ENCODE assay signal across 18 mouse cellular contexts in genomic region chr3:34121311-34121710, GRCm38 (mm10). TPM values are rescaled to one million over a fixed set of nuclear protein-coding genes. Genes with fewer than 3 reads are reported as not detected.
DNase-seq lines count a peak whose midpoint lies in the region; ATAC-seq and TF ChIP-seq lines count a peak whose summit lies in the region.
"Had no signal": no experiment of that assay in that cellular context is flagged by ENCODE, and none has a peak within 500 bp of the region (broad histone marks: within the 10 kb centered on the region; RNA-seq: fewer than 3 reads in every experiment).

No protein-coding gene starts in this region.

- no peaks in the 10 kb centered on the region for H3K9me3 ChIP-seq in intestine, embryonic 16.5 days (ENCODE audit: control insufficient read depth, low read length)
- H3K9me3 ChIP-seq: embryonic facial prominence, embryonic 10.5 days; embryonic facial prominence, embryonic 12.5 days; forebrain, embryonic 13.5 days; forebrain, embryonic 15.5 days had no signal

- peak; percentile 21; the same call in 1 of the 2 replicates for ATAC-seq in intestine, embryonic 16.5 days
- ATAC-seq: forebrain, embryonic 13.5 days; forebrain, embryonic 15.5 days had no signal

- H3K4me1 ChIP-seq in intestine, embryonic 16.5 days (ENCODE audit: control insufficient read depth, insufficient read depth, low read length), result no peaks in the 10 kb centered on the region
- H3K4me1 ChIP-seq in small intestine, adult 2 months (ENCODE audit: control insufficient read depth, insufficient read depth, insufficient read length, low read length), result peaks cover 1% of the 10 kb centered on the region; the same call in 1 of the 2 replicates
- H3K4me1 ChIP-seq: embryonic facial prominence, embryonic 10.5 days; embryonic facial prominence, embryonic 12.5 days; forebrain, embryonic 13.5 days; forebrain, embryonic 15.5 days had no signal

- no peak overlapping the region for H3K27ac ChIP-seq in intestine, embryonic 16.5 days (ENCODE audit: low read length)
- peak overlapping the region; percentile 77; the same call in 1 of the 2 replicates for H3K27ac ChIP-seq in small intestine, adult 2 months (ENCODE audit: insufficient read depth, low read depth, low read length)
- H3K27ac ChIP-seq: embryonic facial prominence, embryonic 10.5 days; embryonic facial prominence, embryonic 12.5 days; forebrain, embryonic 13.5 days; forebrain, embryonic 15.5 days had no signal

- no peak overlapping the region for H3K4me2 ChIP-seq in intestine, embryonic 16.5 days (ENCODE audit: low read depth, low read length)
- H3K4me2 ChIP-seq: embryonic facial prominence, embryonic 12.5 days; forebrain, embryonic 13.5 days; forebrain, embryonic 15.5 days had no signal

- WGBS in intestine, embryonic 16.5 days, result 69% methylated on average over 5 of the region's 5 CpGs
- 28% methylated on average over 5 of the region's 5 CpGs for WGBS in small intestine, adult 2 months

- H3K9ac ChIP-seq in intestine, embryonic 16.5 days (ENCODE audit: low read depth, low read length), result no peak overlapping the region
- H3K9ac ChIP-seq: embryonic facial prominence, embryonic 12.5 days; forebrain, embryonic 13.5 days; forebrain, embryonic 15.5 days had no signal

- DNase-seq in kidney, adult 9 months, result peak; percentile 56
- no peak for DNase-seq in kidney, adult 11 months
- DNase-seq in heart, postnatal 10 days, result no peak
- DNase-seq in gastrocnemius, postnatal 14 days, result no peak
- DNase-seq: adrenal gland, adult 2 months; adrenal gland, postnatal 10 days; adrenal gland, postnatal 25 days; cerebellum, adult 11-12 months; cerebellum, adult 2 months; cerebellum, adult 9-10 months; cerebellum, postnatal 10 days; cerebellum, postnatal 25 days had no signal

- intact Hi-C loops in heart, postnatal 10 days (cut with DNase I), result no loop called here
- intact Hi-C loops in gastrocnemius, postnatal 14 days (cut with DNase I; ENCODE audit: low total_unique reads), result no loop called here

- H3K36me3 ChIP-seq in intestine, embryonic 16.5 days (ENCODE audit: control insufficient read depth, insufficient read depth, low read length), result no peaks in the 10 kb centered on the region
- no peaks in the 10 kb centered on the region for H3K36me3 ChIP-seq in small intestine, adult 2 months (ENCODE audit: control insufficient read depth, insufficient read depth, low read length)
- H3K36me3 ChIP-seq: embryonic facial prominence, embryonic 10.5 days; embryonic facial prominence, embryonic 12.5 days; forebrain, embryonic 15.5 days had no signal

- TF ChIP-seq CTCF in small intestine, adult 2 months (IDR thresholded peaks at IDR 0.05; ENCODE audit: extremely low read depth, insufficient read length, insufficient replicate concordance, low read depth, low read length), result no peak

- TF ChIP-seq POLR2A in small intestine, adult 2 months (IDR thresholded peaks at IDR 0.05; ENCODE audit: low read depth, low read length), result no peak

- H3K4me3 ChIP-seq in intestine, embryonic 16.5 days (ENCODE audit: low read length), result no peak overlapping the region
- no peak overlapping the region for H3K4me3 ChIP-seq in small intestine, adult 2 months (ENCODE audit: low read depth, low read length)
- H3K4me3 ChIP-seq: embryonic facial prominence, embryonic 10.5 days; embryonic facial prominence, embryonic 12.5 days; forebrain, embryonic 13.5 days; forebrain, embryonic 15.5 days had no signal

- no peaks in the 10 kb centered on the region for H3K27me3 ChIP-seq in intestine, embryonic 16.5 days (replicated peaks; ENCODE audit: control insufficient read depth, insufficient read depth, low read length)
- no peaks in the 10 kb centered on the region for H3K27me3 ChIP-seq in small intestine, adult 2 months (ENCODE audit: control insufficient read depth, insufficient read depth, low read length)
- H3K27me3 ChIP-seq: embryonic facial prominence, embryonic 12.5 days; forebrain, embryonic 13.5 days; forebrain, embryonic 15.5 days had no signal

RNA-seq across cellular contexts. Expression of gene Dnajc19, which starts 40.2 kb away (rescaled TPM):
- 185 and 190 TPM in 2 replicates for polyA plus RNA-seq in intestine, embryonic 16.5 days (2015; fragmentation: Nextera tagmentation; extraction: Ambion mirVana)
- 48.6 and 89.4 TPM in 2 replicates for polyA plus RNA-seq in small intestine, adult 2 months (2012; rRNA removed)
- total RNA-seq in heart, postnatal 10 days (2021), result 100 to 1,000 TPM; 123 to 136 TPM
- 100 to 1,000 TPM; 124 to 127 TPM for total RNA-seq in gastrocnemius, postnatal 14 days (2021)
